Mouse (Mus musculus) bone marrow macrophage, adult 2 months (primary cell): ENCODE measurements around the gene Supv3l1. TPM values are rescaled to one million over a fixed set of nuclear protein-coding genes. Genes with fewer than 3 reads are reported as not detected.
"Not testable (repeated sequence)": the region's sequence is repeated elsewhere in the genome, so short reads cannot be mapped to it uniquely, and the experiment has no call there.

Experiments
- H3K27ac ChIP-seq: 2 replicates; pipeline ENCODE4 v1.5.1; 2012; ENCODE audit warnings: low read depth, low read length; ENCODE audit not compliant: insufficient read depth
- H3K4me1 ChIP-seq: 2 replicates; pipeline ENCODE4 v1.6.1; 2012; ENCODE audit warnings: low read length; ENCODE audit not compliant: control insufficient read depth, insufficient read depth
- H3K4me3 ChIP-seq: 2 replicates; pipeline ENCODE4 v1.5.1; 2012; ENCODE audit warnings: mild to moderate bottlenecking, low read length, moderate library complexity; ENCODE audit not compliant: insufficient read depth
- CTCF ChIP-seq: IDR thresholded peaks from 2 replicates; pipeline ENCODE4 v1.5.1; 2012; ENCODE audit warnings: low read depth, mild to moderate bottlenecking, low read length, moderate library complexity
- POLR2A ChIP-seq: IDR thresholded peaks from 2 replicates; pipeline ENCODE4 v1.6.1; 2012; ENCODE audit warnings: mild to moderate bottlenecking, low read depth, low read length, borderline replicate concordance
- polyA plus RNA-seq: library from polyadenylated mRNA; stranded (reverse); fragments of >200 nt; gene quantifications from 2 replicates; pipeline ENCODE4 v1.2.4, GENCODE M21; 2012; ENCODE audit not compliant: missing spikeins, insufficient read depth, insufficient read length

The Supv3l1 gene
- polyA plus RNA-seq, 1 experiment, result 9.4 TPM

DNA sequence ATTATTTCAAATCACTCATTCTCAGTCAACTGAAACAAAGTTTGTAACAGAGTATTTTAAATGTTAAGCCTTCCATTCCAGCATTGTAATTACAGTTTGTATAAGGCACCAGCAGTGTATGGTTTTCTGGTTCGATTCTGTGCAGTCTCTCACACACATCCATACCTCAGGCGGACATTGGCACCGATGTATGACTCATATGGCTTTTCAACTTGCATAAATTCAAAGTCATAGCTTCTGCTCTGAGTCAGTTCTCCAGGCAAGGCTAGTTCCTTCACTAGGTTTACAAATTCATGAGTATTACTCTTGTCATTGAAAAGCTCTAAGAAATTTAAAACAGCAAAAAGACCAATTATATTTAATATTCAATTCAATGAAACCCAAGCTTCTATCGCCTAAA, 20.2 kb upstream of the Supv3l1 start:
- no peak overlapping the region for H3K4me3 ChIP-seq
- H3K27ac ChIP-seq, result no peak overlapping the region
- H3K4me1 ChIP-seq, result 0 out of 2 replicates have a peak, but pooled peaks cover 4% of the 10 kb centered on the region
- TF ChIP-seq CTCF (no peak), POLR2A (no peak)

GRCm38 (mm10) chr10:62461321-62461720, 11.8 kb upstream of the Supv3l1 start:
- no peaks in the 10 kb centered on the region for H3K4me1 ChIP-seq
- no peak for TF ChIP-seq CTCF
- TF ChIP-seq POLR2A, result no peak
- no peak overlapping the region for H3K27ac ChIP-seq
- no peak overlapping the region for H3K4me3 ChIP-seq

- not testable (repeated sequence) for H3K4me1 ChIP-seq, H3K27ac ChIP-seq, H3K4me3 ChIP-seq
These were observed 2.5 kb upstream of the Supv3l1 start for GRCm38 (mm10) chr10:62452001-62452400.

- H3K4me3 ChIP-seq, result peak overlapping the region; percentile 70
- H3K27ac ChIP-seq, result peak overlapping the region; percentile 95
- TF ChIP-seq CTCF, result no peak
- TF ChIP-seq POLR2A, result no peak
- H3K4me1 ChIP-seq, result peaks cover 9% of the 10 kb centered on the region
These were observed 722 bp upstream of the Supv3l1 start for GRCm38 (mm10) chr10:62450280-62450640.

DNA sequence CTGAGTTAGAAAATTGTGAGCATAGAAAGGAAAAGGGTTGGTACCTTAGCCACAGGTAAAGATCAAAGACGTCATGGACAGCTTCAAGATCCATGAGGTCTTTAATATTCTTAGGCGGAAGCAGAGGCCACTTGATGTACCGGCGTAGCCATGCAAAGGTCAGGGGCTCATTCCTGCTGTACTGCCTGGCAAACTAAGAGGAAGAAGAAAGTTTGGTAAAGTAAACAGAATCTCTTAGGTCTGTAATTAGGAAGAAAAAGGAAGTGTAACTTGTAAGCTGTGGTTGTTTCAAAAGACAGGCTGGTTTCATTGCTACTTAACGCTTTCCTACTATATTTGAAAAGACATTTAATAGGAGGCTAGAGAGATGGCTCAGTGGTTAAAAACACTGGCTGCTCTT, 19.1 kb downstream of the Supv3l1 start:
- Histone ChIP-seq H3K27ac (no peak overlapping the region), H3K4me3 (no peak overlapping the region), H3K4me1 (peaks cover 13% of the 10 kb centered on the region)
- TF ChIP-seq CTCF (no peak), POLR2A (no peak)

DNA sequence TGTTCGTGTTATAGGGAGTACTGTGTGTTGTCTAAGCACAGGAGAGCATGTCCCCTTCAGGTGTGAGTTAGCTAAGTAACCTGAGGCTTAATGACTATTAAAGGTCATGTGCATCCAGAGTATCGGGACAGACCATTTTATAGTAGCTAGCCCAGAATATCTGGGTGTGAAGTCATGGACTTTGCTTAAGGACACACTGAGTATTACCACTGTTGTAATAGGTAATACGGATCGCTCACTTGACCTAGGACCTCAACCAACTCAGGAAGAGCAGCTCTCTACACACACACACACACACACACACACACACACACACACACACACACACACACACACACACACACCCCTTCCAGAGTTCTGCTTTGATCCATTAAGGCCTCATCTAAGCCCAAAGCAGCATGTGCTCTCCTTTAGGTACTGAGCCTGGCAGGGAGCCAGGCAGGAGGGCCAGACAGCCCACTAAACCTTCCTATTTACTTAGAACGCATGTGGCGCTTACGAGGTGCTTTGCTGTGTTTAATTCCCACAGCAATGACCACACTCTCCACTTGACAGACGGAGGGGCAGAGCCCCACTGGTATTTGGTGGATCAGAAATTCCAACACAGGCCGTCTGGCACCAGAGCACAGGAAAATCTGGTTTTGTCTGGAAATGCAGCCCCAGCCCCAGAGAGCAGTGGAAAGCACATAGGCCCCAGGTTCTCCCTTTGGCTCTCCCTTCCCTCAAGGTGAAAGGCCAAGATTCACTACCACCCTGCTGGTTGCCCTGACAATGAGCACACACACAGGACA, 24.3 kb downstream of the Supv3l1 start:
- Histone ChIP-seq H3K4me3 (no peak overlapping the region), H3K27ac (no peak overlapping the region), H3K4me1 (peaks cover 6% of the 10 kb centered on the region)
- no peak for TF ChIP-seq POLR2A
- TF ChIP-seq CTCF, result no peak

GRCm38 (mm10) chr10:62422255-62422654, 27.3 kb downstream of the Supv3l1 start, which contains the start of gene Hkdc1:
Gene Hkdc1 (minus strand): TSS chr10:62422491.
- Histone ChIP-seq H3K27ac (no peak within 1 kb of the TSS), H3K4me1 (peaks cover 5% of the 10 kb centered on the region), H3K4me3 (no peak within 1 kb of the TSS)
- no peak for TF ChIP-seq CTCF
- no peak for TF ChIP-seq POLR2A

- H3K27ac ChIP-seq, result no peak overlapping the region
- no peak for TF ChIP-seq POLR2A
- TF ChIP-seq CTCF, result no peak
- H3K4me1 ChIP-seq, result no peaks in the 10 kb centered on the region
- H3K4me3 ChIP-seq, result no peak overlapping the region
These were observed 28.4 kb downstream of the Supv3l1 start for GRCm38 (mm10) chr10:62421127-62421526.

DNA sequence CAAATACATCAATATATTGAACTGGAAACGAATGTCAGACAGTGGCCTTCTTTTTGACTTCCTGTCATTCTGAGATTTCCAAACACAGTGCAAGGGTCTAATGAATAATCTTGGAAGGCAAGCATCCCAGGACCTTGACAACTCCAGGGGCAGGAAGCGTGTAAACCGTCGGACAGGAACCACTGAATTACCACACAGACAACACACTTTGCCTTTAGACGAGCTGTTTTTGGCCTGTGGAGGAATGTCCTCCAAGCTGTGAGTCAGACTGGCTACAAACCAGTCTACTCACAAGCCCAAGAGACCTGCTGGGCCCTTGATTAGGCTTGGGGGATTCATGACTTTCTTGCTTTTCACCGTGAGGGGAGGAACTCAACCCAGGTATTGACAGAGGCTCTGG, 29.1 kb downstream of the Supv3l1 start:
- Histone ChIP-seq H3K27ac (no peak overlapping the region), H3K4me3 (no peak overlapping the region), H3K4me1 (no peaks in the 10 kb centered on the region)
- no peak for TF ChIP-seq CTCF
- TF ChIP-seq POLR2A, result no peak

- no peak overlapping the region for H3K27ac ChIP-seq
- no peaks in the 10 kb centered on the region for H3K4me1 ChIP-seq
These were observed 30.1 kb downstream of the Supv3l1 start for GRCm38 (mm10) chr10:62419422-62419821.

More at GRCm38 (mm10) chr10:62419422-62419821, 30.1 kb downstream of the Supv3l1 start:
- no peak overlapping the region for H3K4me3 ChIP-seq
- TF ChIP-seq POLR2A (no peak), CTCF (no peak)
